In genomic region chr9:20664366-20664765, GRCm38 (mm10) we compare ENCODE assay signal across 16 mouse cellular contexts. TPM values are rescaled to one million over a fixed set of nuclear protein-coding genes. Genes with fewer than 3 reads are reported as not detected.
DNase-seq lines count a peak whose midpoint lies in the region; ATAC-seq and TF ChIP-seq lines count a peak whose summit lies in the region.
"Had no signal": no experiment of that assay in that cellular context is flagged by ENCODE, and none has a peak within 500 bp of the region (broad histone marks: within the 10 kb centered on the region; RNA-seq: fewer than 3 reads in every experiment).

No protein-coding gene starts in this region.

- no peak for TF ChIP-seq CTCF in cortical plate, adult 2 months (IDR thresholded peaks at IDR 0.05; ENCODE audit: extremely low read depth, insufficient read depth, low read length)
- no peak for TF ChIP-seq CTCF in intestine, postnatal 0 days (IDR thresholded peaks at IDR 0.05; ENCODE audit: low read depth)
- no peak for TF ChIP-seq CTCF in lung, postnatal 0 days (IDR thresholded peaks at IDR 0.05)

- 0 out of 2 replicates have a peak, but pooled peaks have one; percentile 40 for TF ChIP-seq POLR2A in cortical plate, adult 2 months (IDR thresholded peaks at IDR 0.05; ENCODE audit: extremely low read depth, insufficient read depth, low read length)

- peaks cover 9% of the 10 kb centered on the region for H3K4me1 ChIP-seq in cortical plate, adult 2 months (ENCODE audit: control insufficient read depth, insufficient read depth, low read length)
- peaks cover 47% of the 10 kb centered on the region for H3K4me1 ChIP-seq in hindbrain, embryonic 15.5 days (replicated peaks)
- H3K4me1 ChIP-seq in midbrain, embryonic 12.5 days, result peaks cover 44% of the 10 kb centered on the region
- H3K4me1 ChIP-seq in intestine, postnatal 0 days (replicated peaks; ENCODE audit: control insufficient read depth, insufficient read depth, low read length), result no peaks in the 10 kb centered on the region
- H3K4me1 ChIP-seq in lung, postnatal 0 days (ENCODE audit: insufficient read depth, low read depth, low read length), result no peaks in the 10 kb centered on the region

- H3K4me2 ChIP-seq in hindbrain, embryonic 15.5 days, result no peak overlapping the region
- H3K4me2 ChIP-seq in midbrain, embryonic 12.5 days (replicated peaks), result no peak overlapping the region
- no peak overlapping the region for H3K4me2 ChIP-seq in intestine, postnatal 0 days (replicated peaks; ENCODE audit: low read depth)
- H3K4me2 ChIP-seq in lung, postnatal 0 days (replicated peaks; ENCODE audit: low read depth, low read length), result no peak overlapping the region
- H3K4me2 ChIP-seq: heart, embryonic 13.5 days; limb, embryonic 15.5 days had no signal

- peak; percentile 44 for ATAC-seq in hindbrain, embryonic 15.5 days (ENCODE audit: low FRiP score, low read depth)
- no peak for ATAC-seq in midbrain, embryonic 12.5 days (ENCODE audit: low FRiP score, low read depth)
- no peak for ATAC-seq in intestine, postnatal 0 days
- ATAC-seq in lung, postnatal 0 days, result no peak

- 35% methylated on average over 2 of the region's 2 CpGs for WGBS in hindbrain, embryonic 15.5 days
- 78% methylated on average over 2 of the region's 2 CpGs for WGBS in midbrain, embryonic 12.5 days
- 78% methylated on average over 2 of the region's 2 CpGs for WGBS in intestine, postnatal 0 days
- WGBS in lung, postnatal 0 days, result 77% methylated on average over 2 of the region's 2 CpGs

- no peak for TF ChIP-seq EP300 in lung, postnatal 0 days (IDR thresholded peaks at IDR 0.05)

- H3K27ac ChIP-seq in cortical plate, adult 2 months (ENCODE audit: insufficient read depth, low read length), result peak overlapping the region; percentile 74
- H3K27ac ChIP-seq in hindbrain, embryonic 15.5 days (replicated peaks), result peak overlapping the region; percentile 84
- H3K27ac ChIP-seq in midbrain, embryonic 12.5 days (replicated peaks), result peak overlapping the region; percentile 71
- no peak overlapping the region for H3K27ac ChIP-seq in intestine, postnatal 0 days (ENCODE audit: low read depth, low read length)
- H3K27ac ChIP-seq in lung, postnatal 0 days (ENCODE audit: low read length), result no peak overlapping the region
- H3K27ac ChIP-seq: heart, embryonic 13.5 days; limb, embryonic 15.5 days had no signal

- peak; percentile 33 to 40 for DNase-seq in frontal cortex, postnatal 10 days (ENCODE audit: low spot score in 2 of 2)
- no peak for DNase-seq in frontal cortex, postnatal 25 days (ENCODE audit: low spot score in 2 of 2)
- no peak for DNase-seq in lung, postnatal 0 days (ENCODE audit: low spot score)
- no peak for DNase-seq in yolk sac, embryonic 10.5 days (ENCODE audit: low spot score)
- DNase-seq: adrenal gland, postnatal 14 days; B cell, adult 2 months; cerebellum, adult 9-11 months; kidney, adult 2 months; lung, postnatal 4 days had no signal

- 0 out of 2 replicates have a peak overlapping the region, but pooled peaks have one; percentile 2 for H3K9ac ChIP-seq in hindbrain, embryonic 15.5 days
- H3K9ac ChIP-seq in midbrain, embryonic 12.5 days (replicated peaks), result no peak overlapping the region
- H3K9ac ChIP-seq in intestine, postnatal 0 days (ENCODE audit: low read depth, low read length), result no peak overlapping the region
- H3K9ac ChIP-seq in lung, postnatal 0 days (replicated peaks; ENCODE audit: low read depth), result no peak overlapping the region
- H3K9ac ChIP-seq: heart, embryonic 13.5 days; limb, embryonic 15.5 days had no signal

- no peaks in the 10 kb centered on the region for H3K27me3 ChIP-seq in hindbrain, embryonic 15.5 days
- H3K27me3 ChIP-seq in midbrain, embryonic 12.5 days, result no peaks in the 10 kb centered on the region
- H3K27me3 ChIP-seq in intestine, postnatal 0 days (replicated peaks; ENCODE audit: control insufficient read depth, insufficient read depth, low read length), result no peaks in the 10 kb centered on the region
- no peaks in the 10 kb centered on the region for H3K27me3 ChIP-seq in lung, postnatal 0 days (replicated peaks; ENCODE audit: insufficient read depth, low read length)
- H3K27me3 ChIP-seq: heart, embryonic 13.5 days; limb, embryonic 15.5 days had no signal

- H3K9me3 ChIP-seq in hindbrain, embryonic 15.5 days, result no peaks in the 10 kb centered on the region
- no peaks in the 10 kb centered on the region for H3K9me3 ChIP-seq in midbrain, embryonic 12.5 days
- no peaks in the 10 kb centered on the region for H3K9me3 ChIP-seq in intestine, postnatal 0 days (ENCODE audit: control insufficient read depth)
- no peaks in the 10 kb centered on the region for H3K9me3 ChIP-seq in lung, postnatal 0 days (ENCODE audit: low read length)
- H3K9me3 ChIP-seq: heart, embryonic 13.5 days; limb, embryonic 15.5 days had no signal

- H3K4me3 ChIP-seq in cortical plate, adult 2 months (ENCODE audit: insufficient read depth, low read length), result no peak overlapping the region
- H3K4me3 ChIP-seq in hindbrain, embryonic 15.5 days, result no peak overlapping the region
- H3K4me3 ChIP-seq in midbrain, embryonic 12.5 days, result no peak overlapping the region
- H3K4me3 ChIP-seq in intestine, postnatal 0 days (ENCODE audit: low read depth, low read length), result no peak overlapping the region
- no peak overlapping the region for H3K4me3 ChIP-seq in lung, postnatal 0 days (ENCODE audit: low read depth, low read length)
- H3K4me3 ChIP-seq: erythroblast, embryonic 14.5 days; heart, embryonic 13.5 days; limb, embryonic 15.5 days had no signal

- H3K36me3 ChIP-seq in hindbrain, embryonic 15.5 days, result peaks cover 13% of the 10 kb centered on the region; the same call in 1 of the 2 replicates
- H3K36me3 ChIP-seq in midbrain, embryonic 12.5 days, result peaks cover 48% of the 10 kb centered on the region
- H3K36me3 ChIP-seq in intestine, postnatal 0 days (ENCODE audit: control insufficient read depth, insufficient read depth), result peaks cover 46% of the 10 kb centered on the region
- peaks cover 13% of the 10 kb centered on the region for H3K36me3 ChIP-seq in lung, postnatal 0 days (ENCODE audit: insufficient read depth, low read length)

RNA-seq across cellular contexts. Expression of gene Pin1, which starts 12.5 kb away (rescaled TPM):
- 47.1 and 47.4 TPM in 2 replicates for polyA plus RNA-seq in cortical plate, adult 2 months (2012; rRNA removed)
- polyA plus RNA-seq in hindbrain, embryonic 15.5 days (2015; fragmentation: Nextera tagmentation; extraction: Ambion mirVana), result 66.0 and 66.3 TPM in 2 replicates
- polyA plus RNA-seq in midbrain, embryonic 12.5 days (2016; fragmentation: Nextera tagmentation; extraction: Ambion mirVana), result 54.6 and 54.8 TPM in 2 replicates
- polyA plus RNA-seq in intestine, postnatal 0 days (2015; fragmentation: Nextera tagmentation; extraction: Ambion mirVana), result 27.1 and 27.2 TPM in 2 replicates
- 30.1 and 32.9 TPM in 2 replicates for polyA plus RNA-seq in lung, postnatal 0 days (2015; fragmentation: Nextera tagmentation; extraction: Ambion mirVana)

RNA-seq across cellular contexts. Expression of gene Fbxl12, which starts 19.8 kb away (rescaled TPM):
- 26.9 and 30.3 TPM in 2 replicates for polyA plus RNA-seq in cortical plate, adult 2 months (2012; rRNA removed)
- polyA plus RNA-seq in hindbrain, embryonic 15.5 days (2015; fragmentation: Nextera tagmentation; extraction: Ambion mirVana), result 13.8 TPM in 2 replicates
- 19.2 and 20.5 TPM in 2 replicates for polyA plus RNA-seq in midbrain, embryonic 12.5 days (2016; fragmentation: Nextera tagmentation; extraction: Ambion mirVana)
- polyA plus RNA-seq in intestine, postnatal 0 days (2015; fragmentation: Nextera tagmentation; extraction: Ambion mirVana), result 7.4 and 7.6 TPM in 2 replicates
- 18.2 and 19.2 TPM in 2 replicates for polyA plus RNA-seq in lung, postnatal 0 days (2015; fragmentation: Nextera tagmentation; extraction: Ambion mirVana)

RNA-seq across cellular contexts. Expression of gene Ubl5, which starts 21.7 kb away (rescaled TPM):
- polyA plus RNA-seq in cortical plate, adult 2 months (2012; rRNA removed), result 569 and 577 TPM in 2 replicates
- 441 and 476 TPM in 2 replicates for polyA plus RNA-seq in hindbrain, embryonic 15.5 days (2015; fragmentation: Nextera tagmentation; extraction: Ambion mirVana)
- 463 and 492 TPM in 2 replicates for polyA plus RNA-seq in midbrain, embryonic 12.5 days (2016; fragmentation: Nextera tagmentation; extraction: Ambion mirVana)
- polyA plus RNA-seq in intestine, postnatal 0 days (2015; fragmentation: Nextera tagmentation; extraction: Ambion mirVana), result 557 and 578 TPM in 2 replicates
- 394 and 396 TPM in 2 replicates for polyA plus RNA-seq in lung, postnatal 0 days (2015; fragmentation: Nextera tagmentation; extraction: Ambion mirVana)

Comparison
In these comparisons a context has a peak if more than half of its experiments do, and no peak if none do; other contexts are left out.
1. DNase-seq: peak in frontal cortex, postnatal 10 days (2 of 2); none in frontal cortex, postnatal 25 days (0 of 2), lung, postnatal 0 days (single experiment) and yolk sac, embryonic 10.5 days (single experiment).
2. H3K27ac ChIP-seq: peak in cortical plate, adult 2 months (single experiment), hindbrain, embryonic 15.5 days (single experiment) and midbrain, embryonic 12.5 days (single experiment); none in intestine, postnatal 0 days (single experiment) and lung, postnatal 0 days (single experiment).